Mouse (Mus musculus): ENCODE data around the gene Fam50b.

Fam50b gene

GRCm38 (mm10) chr13:34734686-34735085 lies at the start of gene Fam50b:
Fam50b (plus strand) TSS chr13:34734850.
- DNase-seq (ENCODE audit: low spot score): no peak

- no peak for DNase-seq (ENCODE audit: low spot score)
Observed at GRCm38 (mm10) chr13:34685008-34685765, 49.5 kb upstream of the Fam50b start.

GRCm38 (mm10) chr13:34691049-34691448 lies 43.6 kb upstream of the Fam50b start:
- no peak for DNase-seq (ENCODE audit: low spot score)

GRCm38 (mm10) chr13:34693111-34693510 lies 41.5 kb upstream of the Fam50b start:
- DNase-seq (ENCODE audit: low spot score): no peak

GRCm38 (mm10) chr13:34696734-34697332 lies 37.8 kb upstream of the Fam50b start:
- no peak for DNase-seq (ENCODE audit: low spot score)

GRCm38 (mm10) chr13:34700091-34700490 lies 34.6 kb upstream of the Fam50b start:
- no peak for DNase-seq (ENCODE audit: low spot score)

GRCm38 (mm10) chr13:34700630-34701029 lies 34.0 kb upstream of the Fam50b start:
- no peak for DNase-seq (ENCODE audit: low spot score)

GRCm38 (mm10) chr13:34703301-34703700 lies 31.3 kb upstream of the Fam50b start:
- DNase-seq (ENCODE audit: low spot score): no peak

GRCm38 (mm10) chr13:34703795-34704194 lies 30.9 kb upstream of the Fam50b start:
- no peak for DNase-seq (ENCODE audit: low spot score)

GRCm38 (mm10) chr13:34704835-34705234 lies 29.8 kb upstream of the Fam50b start:
- DNase-seq (ENCODE audit: low spot score): no peak

GRCm38 (mm10) chr13:34708955-34709354 lies 25.7 kb upstream of the Fam50b start:
- DNase-seq (ENCODE audit: low spot score): peak; percentile 69

- no peak for DNase-seq (ENCODE audit: low spot score)
Observed at GRCm38 (mm10) chr13:34709566-34709965, 25.1 kb upstream of the Fam50b start.

- DNase-seq (ENCODE audit: low spot score): no peak
Observed at GRCm38 (mm10) chr13:34711410-34711809, 23.2 kb upstream of the Fam50b start.

GRCm38 (mm10) chr13:34712881-34713280 lies 21.8 kb upstream of the Fam50b start:
- DNase-seq (ENCODE audit: low spot score): no peak

- DNase-seq (ENCODE audit: low spot score): peak; percentile 49
Observed at GRCm38 (mm10) chr13:34715437-34715838, 19.2 kb upstream of the Fam50b start.

- DNase-seq (ENCODE audit: low spot score): no peak
Observed at GRCm38 (mm10) chr13:34724831-34725592, 9.6 kb upstream of the Fam50b start.

GRCm38 (mm10) chr13:34725800-34726476 lies 8.7 kb upstream of the Fam50b start:
- DNase-seq (ENCODE audit: low spot score): peak; percentile 26

GRCm38 (mm10) chr13:34726477-34726805 lies 8.2 kb upstream of the Fam50b start:
- DNase-seq (ENCODE audit: low spot score): no peak

GRCm38 (mm10) chr13:34727060-34727459 lies 7.6 kb upstream of the Fam50b start:
- DNase-seq (ENCODE audit: low spot score): no peak

GRCm38 (mm10) chr13:34731551-34731950 lies 3.1 kb upstream of the Fam50b start:
- no peak for DNase-seq (ENCODE audit: low spot score)

GRCm38 (mm10) chr13:34733780-34734179 lies 870 bp upstream of the Fam50b start:
- no peak for DNase-seq (ENCODE audit: low spot score)

GRCm38 (mm10) chr13:34737968-34738698 lies 3.5 kb downstream of the Fam50b start:
- DNase-seq (ENCODE audit: low spot score): no peak
